Mouse (Mus musculus): ENCODE results near the gene Fam160a1.

Gene Fam160a1

DNA sequence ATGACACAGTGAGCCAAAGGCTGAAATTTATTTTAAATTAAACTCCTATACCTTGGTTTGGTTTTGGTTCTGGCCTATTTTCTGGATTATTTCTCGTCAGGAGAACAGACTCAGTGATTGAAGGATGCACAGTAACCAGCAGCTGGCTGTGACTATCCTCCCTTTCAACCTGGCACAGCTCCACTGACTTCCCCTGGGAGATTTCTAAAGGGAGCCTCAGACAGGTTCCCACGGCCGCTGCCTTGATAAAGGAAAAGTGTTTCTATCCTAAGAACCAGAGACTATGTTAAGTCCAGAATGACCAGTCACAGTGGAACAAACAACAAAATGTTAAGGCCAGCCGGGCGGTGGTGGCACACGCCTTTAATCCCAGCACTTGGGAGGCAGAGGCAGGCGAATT lies 36.2 kb downstream of the Fam160a1 start:
- no peak for TF ChIP-seq GATA4 (IDR thresholded peaks at IDR 0.05; ENCODE audit: insufficient replicate concordance, low read length)

DNA sequence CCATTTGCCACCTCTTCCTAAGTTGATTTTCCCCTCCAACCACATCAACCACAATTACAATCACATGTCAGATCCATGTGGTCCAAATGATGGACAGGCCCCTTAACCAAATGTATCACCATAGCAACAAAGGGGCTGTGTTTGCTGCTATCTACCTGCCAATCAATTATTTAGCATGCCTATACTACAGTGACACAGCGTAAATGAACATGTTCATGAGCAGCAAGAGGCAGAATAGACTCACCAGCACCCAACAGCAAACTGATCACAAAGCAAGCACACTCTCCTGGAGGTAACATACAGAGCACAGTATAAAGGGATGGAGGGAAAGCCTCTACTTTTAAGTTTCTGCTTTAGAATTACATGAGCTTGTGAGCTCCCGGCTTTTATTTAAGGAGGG lies 36.8 kb downstream of the Fam160a1 start:
- TF ChIP-seq GATA4 (IDR thresholded peaks at IDR 0.05; ENCODE audit: insufficient replicate concordance, low read length), result no peak

DNA sequence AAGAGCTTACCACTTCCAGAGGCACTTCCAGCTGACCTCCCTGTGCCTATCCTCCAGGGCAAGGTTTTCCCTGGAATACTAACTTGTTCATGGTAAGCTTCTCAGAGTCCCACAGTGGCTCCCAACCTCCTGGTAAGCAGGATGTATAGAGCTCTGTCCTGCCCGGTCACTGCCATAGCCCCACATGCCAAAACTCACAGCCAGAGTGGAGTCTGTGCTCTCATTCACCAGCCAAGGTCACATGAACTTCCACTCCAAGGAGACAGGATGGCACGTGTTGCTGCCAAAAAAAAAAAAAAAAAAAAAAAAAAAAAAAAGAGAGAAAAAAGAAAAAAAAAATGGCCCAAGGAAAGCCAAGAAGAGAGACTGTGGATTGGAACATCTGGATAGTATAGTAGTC lies 39.2 kb downstream of the Fam160a1 start:
- TF ChIP-seq GATA4 (IDR thresholded peaks at IDR 0.05; ENCODE audit: insufficient replicate concordance, low read length), result no peak

DNA sequence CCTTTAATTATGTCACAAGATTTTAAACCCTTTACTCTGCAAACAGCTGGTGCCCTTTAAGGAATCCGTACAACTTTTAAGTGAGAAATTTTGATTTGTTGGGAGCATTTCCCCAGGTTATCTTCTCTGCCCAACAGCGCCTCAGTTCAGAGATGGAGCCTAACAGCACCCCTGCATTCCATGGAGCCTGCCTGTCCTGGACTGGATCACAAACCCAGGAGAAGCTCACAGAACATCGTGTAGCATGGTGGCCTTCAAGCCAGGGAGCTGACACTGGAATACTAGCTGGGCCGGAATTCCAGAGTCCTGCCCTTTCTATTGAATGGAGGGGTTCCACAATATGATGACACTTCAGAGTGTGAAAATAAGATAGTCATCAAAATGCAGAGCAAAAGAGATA lies 39.7 kb downstream of the Fam160a1 start:
- TF ChIP-seq GATA4 (IDR thresholded peaks at IDR 0.05; ENCODE audit: insufficient replicate concordance, low read length), result no peak

DNA sequence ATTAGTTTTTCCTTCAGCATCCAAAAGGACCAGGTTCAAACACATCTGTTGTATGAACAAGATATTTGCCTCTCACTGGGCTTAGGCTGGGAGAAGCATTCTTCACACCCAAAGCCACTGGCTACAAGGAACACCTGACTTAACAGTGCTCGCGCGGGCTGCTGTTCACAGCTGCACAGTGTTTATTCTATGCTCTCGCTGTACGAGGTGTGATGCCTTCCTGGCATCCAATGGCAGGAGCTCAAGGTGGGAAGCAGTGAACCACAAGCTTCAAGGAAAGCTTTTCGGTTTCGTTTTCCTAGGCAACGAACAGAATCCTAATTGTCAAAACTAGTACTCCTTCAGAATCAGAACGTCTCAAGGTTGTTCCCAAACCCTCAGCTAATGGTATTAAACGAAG lies 40.4 kb downstream of the Fam160a1 start:
- TF ChIP-seq GATA4 (IDR thresholded peaks at IDR 0.05; ENCODE audit: insufficient replicate concordance, low read length), result no peak

- no peak for TF ChIP-seq GATA4 (IDR thresholded peaks at IDR 0.05; ENCODE audit: insufficient replicate concordance, low read length)
These were observed 41.0 kb downstream of the Fam160a1 start for GRCm38 (mm10) chr3:85776126-85776525.

DNA sequence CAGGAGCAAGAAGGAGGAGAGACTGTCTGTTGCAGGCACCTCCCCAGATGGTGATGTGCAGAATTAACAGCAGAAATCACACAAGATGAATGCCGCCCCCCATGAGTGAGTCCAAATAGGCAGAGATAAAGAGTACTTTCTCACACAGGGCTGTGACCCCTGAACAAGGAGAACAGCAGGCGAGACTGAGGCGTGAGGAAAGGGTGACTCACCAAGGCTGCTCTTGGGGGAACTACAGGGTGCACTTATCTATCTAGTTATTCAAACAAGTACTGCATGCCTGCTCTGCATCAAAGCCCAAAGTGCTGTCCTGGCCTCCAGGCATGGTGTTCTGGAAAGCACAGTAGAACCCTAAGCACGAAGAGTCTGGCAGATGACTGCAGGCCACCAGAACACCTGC lies 43.2 kb downstream of the Fam160a1 start:
- TF ChIP-seq GATA4 (IDR thresholded peaks at IDR 0.05; ENCODE audit: insufficient replicate concordance, low read length), result no peak

DNA sequence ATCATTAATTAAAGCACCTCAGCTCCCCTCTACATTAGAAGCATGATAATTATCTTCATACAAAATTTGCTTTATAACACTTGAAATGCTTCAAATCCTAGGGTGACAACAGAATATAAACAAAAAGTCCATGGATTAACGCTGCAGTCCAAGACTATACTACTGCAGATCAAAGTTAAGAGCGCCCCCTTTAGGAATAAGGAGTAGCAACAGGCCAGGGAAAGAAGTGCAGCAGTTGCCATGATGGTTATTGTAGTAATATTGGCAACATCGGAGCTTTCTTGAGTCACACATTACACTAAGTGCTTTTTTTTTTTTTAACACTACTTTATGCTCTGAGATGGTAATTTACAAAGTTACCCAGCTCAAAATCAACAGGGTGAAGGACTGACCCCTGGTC lies 43.7 kb downstream of the Fam160a1 start:
- TF ChIP-seq GATA4 (IDR thresholded peaks at IDR 0.05; ENCODE audit: insufficient replicate concordance, low read length), result no peak

DNA sequence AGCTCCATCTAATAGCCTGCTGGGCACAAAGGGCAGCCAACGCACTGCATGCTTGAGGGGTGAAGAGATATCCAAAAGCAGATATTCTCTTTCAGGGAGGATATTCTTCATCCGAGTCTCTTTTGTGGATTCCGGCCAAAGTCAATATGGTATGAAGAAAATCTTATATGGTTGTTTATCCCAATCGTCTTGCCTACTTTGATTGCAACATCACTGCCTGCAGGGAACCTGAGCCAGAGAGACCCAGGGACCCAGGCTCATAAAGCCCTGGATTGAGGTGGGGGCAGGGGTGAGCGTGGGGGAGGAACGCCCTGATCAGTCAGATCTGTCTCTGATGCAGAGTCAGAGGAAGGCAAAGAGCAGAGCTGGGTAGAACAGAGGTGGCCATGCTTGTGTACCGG lies 52.2 kb downstream of the Fam160a1 start:
- TF ChIP-seq GATA4 (IDR thresholded peaks at IDR 0.05; ENCODE audit: insufficient replicate concordance, low read length), result no peak

DNA sequence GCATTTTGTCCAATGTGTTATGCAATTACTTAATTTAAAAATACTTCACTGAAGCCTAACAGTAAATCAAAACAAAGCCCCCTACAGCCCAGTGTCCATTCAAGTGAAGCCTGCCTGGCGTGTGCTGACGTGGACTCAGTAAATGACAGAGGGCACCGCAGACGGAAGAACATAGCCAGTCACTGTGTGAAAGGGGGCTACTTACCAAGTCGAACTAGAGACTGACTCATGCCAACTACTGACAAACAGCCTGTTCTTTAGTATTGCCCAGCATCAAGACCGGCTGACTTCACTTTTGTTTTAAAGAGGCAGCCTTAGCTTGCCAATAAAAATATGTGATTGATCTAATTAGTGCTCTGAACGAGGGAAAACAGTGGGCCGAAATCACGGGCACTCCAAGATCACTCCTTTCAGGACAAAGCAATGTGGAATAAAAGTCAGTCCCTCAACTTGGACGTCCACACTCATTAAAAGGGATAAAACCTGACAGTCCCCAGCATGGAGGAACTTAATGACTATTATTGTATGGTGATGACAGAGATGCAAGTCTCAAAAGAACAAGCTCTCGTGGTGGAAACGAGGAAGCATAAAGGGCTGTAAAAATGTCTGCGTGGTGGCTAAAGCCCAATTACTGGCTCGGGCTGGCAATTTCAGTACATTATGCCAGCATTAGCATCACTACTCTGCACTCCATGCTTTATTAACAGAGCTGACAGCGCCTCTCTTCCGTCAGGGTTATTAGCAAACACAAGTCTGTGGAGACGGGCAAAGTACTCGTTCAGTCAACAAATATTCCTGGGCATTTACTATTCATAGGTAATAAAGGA lies 52.9 kb downstream of the Fam160a1 start:
- no peak for TF ChIP-seq GATA4 (IDR thresholded peaks at IDR 0.05; ENCODE audit: insufficient replicate concordance, low read length)

- no peak for TF ChIP-seq GATA4 (IDR thresholded peaks at IDR 0.05; ENCODE audit: insufficient replicate concordance, low read length)
These were observed 59.1 kb downstream of the Fam160a1 start for GRCm38 (mm10) chr3:85757944-85758343.

GRCm38 (mm10) chr3:85757435-85757834 lies 59.7 kb downstream of the Fam160a1 start:
- TF ChIP-seq GATA4 (IDR thresholded peaks at IDR 0.05; ENCODE audit: insufficient replicate concordance, low read length), result no peak

DNA sequence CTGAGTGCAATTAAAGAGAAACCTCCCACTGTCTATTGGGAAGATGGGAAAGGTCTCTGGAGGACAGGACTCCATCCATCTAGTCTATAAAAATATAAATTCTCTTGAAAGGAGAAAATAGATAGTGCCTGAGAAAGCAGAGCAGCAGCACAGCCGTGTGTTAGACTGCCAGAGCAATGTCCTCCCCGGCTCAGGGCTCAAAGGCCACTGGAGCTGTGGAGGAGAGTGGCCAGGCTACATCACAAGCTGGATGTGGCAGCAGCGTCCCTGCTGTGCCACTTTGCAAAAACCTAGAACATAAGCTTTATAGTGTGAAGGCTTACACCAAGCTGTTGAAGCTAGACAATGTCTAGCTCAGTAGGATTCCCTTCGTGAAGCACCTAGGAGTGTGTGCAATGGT lies 67.7 kb downstream of the Fam160a1 start:
- TF ChIP-seq GATA4 (IDR thresholded peaks at IDR 0.05; ENCODE audit: insufficient replicate concordance, low read length), result no peak

GRCm38 (mm10) chr3:85748863-85749262 lies 68.2 kb downstream of the Fam160a1 start:
- TF ChIP-seq GATA4 (IDR thresholded peaks at IDR 0.05; ENCODE audit: insufficient replicate concordance, low read length), result no peak

DNA sequence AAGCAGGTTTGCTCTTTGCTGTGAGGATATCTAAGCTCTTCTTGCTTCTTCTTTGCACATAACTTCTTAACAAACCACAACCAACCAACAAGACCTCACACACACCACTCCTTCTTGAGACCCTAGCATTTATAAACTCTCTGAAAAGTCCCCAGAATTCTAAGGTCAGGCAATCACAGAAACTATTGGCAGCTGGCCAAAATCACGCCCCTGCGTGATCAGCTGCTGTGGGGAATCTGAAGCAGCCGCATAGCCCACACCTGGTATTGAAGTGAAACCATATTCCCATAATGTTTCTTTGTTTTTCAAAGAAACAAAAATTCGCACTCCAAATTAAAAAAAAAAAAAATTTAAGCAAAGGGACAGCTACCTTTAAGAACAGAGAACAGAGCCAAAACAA lies 71.0 kb downstream of the Fam160a1 start:
- no peak for TF ChIP-seq GATA4 (IDR thresholded peaks at IDR 0.05; ENCODE audit: insufficient replicate concordance, low read length)

GRCm38 (mm10) chr3:85741767-85742166 lies 75.3 kb downstream of the Fam160a1 start:
- TF ChIP-seq GATA4 (IDR thresholded peaks at IDR 0.05; ENCODE audit: insufficient replicate concordance, low read length), result no peak

- no peak for TF ChIP-seq GATA4 (IDR thresholded peaks at IDR 0.05; ENCODE audit: insufficient replicate concordance, low read length)
These were observed 78.5 kb downstream of the Fam160a1 start for GRCm38 (mm10) chr3:85738591-85738990.
